Mouse (Mus musculus) forebrain, embryonic 13.5 days (tissue): ENCODE data around the gene Mkrn2. TPM values are rescaled to one million over a fixed set of nuclear protein-coding genes. Genes with fewer than 3 reads are reported as not detected.

ENCODE experiments used
- ATAC-seq: fragments of 200-750 bp; cut with Nextera tagmentation; 2 replicates; pipeline ENCODE4 v1.8.0; 2017
- H3K27ac ChIP-seq: fragments of 300-500 bp; sonication (generic); 2 replicates; pipeline ENCODE4 v1.5.1; 2015; ENCODE audit warnings: inconsistent platforms, mild to moderate bottlenecking, moderate library complexity
- H3K27me3 ChIP-seq: fragments of 300-500 bp; sonication (generic); 2 replicates; pipeline ENCODE4 v1.6.1; 2015; ENCODE audit warnings: mild to moderate bottlenecking, inconsistent platforms
- H3K36me3 ChIP-seq: fragments of 300-500 bp; sonication (generic); 2 replicates; pipeline ENCODE4 v1.6.1; 2015; ENCODE audit warnings: mild to moderate bottlenecking, inconsistent platforms; ENCODE audit not compliant: poor library complexity, severe bottlenecking
- H3K4me1 ChIP-seq: fragments of 300-500 bp; sonication (generic); 2 replicates; pipeline ENCODE4 v1.6.1; 2015; ENCODE audit warnings: inconsistent platforms
- H3K4me2 ChIP-seq: fragments of 300-500 bp; sonication (generic); 2 replicates; pipeline ENCODE4 v1.6.1; 2015; ENCODE audit warnings: inconsistent platforms, mild to moderate bottlenecking, moderate library complexity
- H3K4me3 ChIP-seq: fragments of 300-500 bp; sonication (generic); 2 replicates; pipeline ENCODE4 v1.5.1; 2015; ENCODE audit warnings: mild to moderate bottlenecking, inconsistent platforms
- H3K9ac ChIP-seq: fragments of 300-500 bp; sonication (generic); 2 replicates; pipeline ENCODE4 v1.6.1; 2015; ENCODE audit warnings: mild to moderate bottlenecking, inconsistent platforms
- H3K9me3 ChIP-seq: fragments of 300-500 bp; sonication (generic); replicated peaks from 2 replicates; pipeline ENCODE4 v1.6.1; 2016; ENCODE audit warnings: inconsistent platforms
- WGBS: fragments of 180-500 bp; shearing (Covaris S2); methylation state at CpG from one replicate; pipeline ENCODE4 v1.1.7; 2015; 5-methylcytosine and 5-hydroxymethylcytosine counted together
- polyA plus RNA-seq: library from polyadenylated mRNA; unstranded; fragments of >200 nt; fragmentation: Nextera tagmentation; extraction: Ambion mirVana; gene quantifications from 2 replicates; pipeline ENCODE4 v1.2.1, GENCODE M21; 2015

Mkrn2 gene
- polyA plus RNA-seq, 1 experiment from 2014 or later, result 30.4 TPM

DNA sequence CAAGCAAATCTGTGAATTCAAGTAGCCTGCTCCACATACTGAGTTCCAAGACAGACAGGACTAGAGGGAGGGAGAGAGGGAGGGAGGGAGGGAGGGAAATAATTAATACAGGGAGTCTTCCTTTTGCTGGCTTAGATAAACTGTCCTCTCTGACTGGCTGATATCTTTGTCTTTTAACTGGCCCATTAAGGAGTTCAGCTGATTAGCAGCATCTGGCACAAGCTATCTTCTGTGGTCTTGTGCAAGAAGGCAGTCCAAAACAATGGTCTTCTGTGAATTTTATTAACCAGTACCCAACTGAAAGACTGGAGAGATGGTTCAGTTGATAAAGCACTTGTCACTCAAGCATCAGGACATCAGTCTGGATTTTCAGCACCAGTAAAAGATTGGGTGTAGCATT is 57.1 kb downstream of the Mkrn2 start:
- Histone ChIP-seq H3K4me1 (peaks cover 28% of the 10 kb centered on the region), H3K27ac (0 out of 2 replicates have a peak overlapping the region, but pooled peaks have one; percentile 35), H3K9ac (no peak overlapping the region), H3K27me3 (no peaks in the 10 kb centered on the region), H3K4me3 (no peak overlapping the region), H3K4me2 (no peak overlapping the region), H3K36me3 (peaks cover 10% of the 10 kb centered on the region), H3K9me3 (no peaks in the 10 kb centered on the region)
- no peak for ATAC-seq

DNA sequence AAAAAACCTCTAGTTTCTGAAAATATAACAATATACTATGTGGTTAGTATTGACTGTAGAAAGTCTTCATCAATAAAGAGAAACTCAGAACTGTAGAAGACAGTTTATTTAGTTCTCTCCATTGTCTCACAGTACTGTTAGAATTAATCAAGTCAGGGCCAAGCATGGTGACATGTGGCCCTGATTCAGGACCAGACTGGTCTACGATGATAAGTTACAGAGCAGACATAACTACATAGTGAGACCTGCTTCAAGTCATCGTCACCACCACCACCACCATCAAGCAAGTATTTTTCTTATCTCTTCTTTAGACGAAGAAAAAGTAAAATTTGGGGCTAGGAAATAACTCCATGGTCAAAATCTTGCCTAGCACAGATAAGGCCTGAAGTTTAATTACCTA is 62.6 kb downstream of the Mkrn2 start:
- H3K27ac ChIP-seq, result no peak overlapping the region
- WGBS, result 97% methylated on average over 3 of the region's 3 CpGs
- peaks cover 15% of the 10 kb centered on the region for H3K36me3 ChIP-seq
- H3K27me3 ChIP-seq, result no peaks in the 10 kb centered on the region
- no peak overlapping the region for H3K4me3 ChIP-seq
- H3K9ac ChIP-seq, result no peak overlapping the region
- H3K4me1 ChIP-seq, result peaks cover 15% of the 10 kb centered on the region
- ATAC-seq, result no peak
- no peaks in the 10 kb centered on the region for H3K9me3 ChIP-seq
- no peak overlapping the region for H3K4me2 ChIP-seq

DNA sequence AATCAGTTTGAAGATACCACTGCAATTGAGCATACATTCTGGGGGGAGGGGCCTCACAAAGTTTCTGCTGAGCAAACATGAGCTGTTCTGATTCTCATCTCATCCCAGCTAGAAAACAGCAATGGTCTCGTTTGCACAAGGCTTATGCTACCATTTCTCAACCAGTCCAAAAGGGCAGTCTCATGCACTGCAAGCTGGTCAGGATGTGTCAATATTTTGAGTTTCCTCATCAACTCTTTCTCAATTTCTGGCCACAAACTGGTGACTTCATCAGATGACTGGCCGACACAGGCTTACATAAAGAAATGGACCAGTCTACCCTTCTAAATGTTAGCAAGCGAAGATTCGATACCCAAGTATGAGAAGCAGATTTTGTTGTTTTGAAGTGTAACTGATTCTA is 64.9 kb downstream of the Mkrn2 start:
- Histone ChIP-seq H3K27me3 (no peaks in the 10 kb centered on the region), H3K9ac (no peak overlapping the region), H3K4me2 (no peak overlapping the region), H3K27ac (no peak overlapping the region), H3K36me3 (peaks cover 14% of the 10 kb centered on the region), H3K4me1 (0 out of 2 replicates have a peak, but pooled peaks cover 7% of the 10 kb centered on the region), H3K9me3 (no peaks in the 10 kb centered on the region), H3K4me3 (no peak overlapping the region)
- no peak for ATAC-seq
- WGBS, result 87% methylated on average over 4 of the region's 4 CpGs

Other genes with a start within 250 kb of the Mkrn2 start
- not detected in 2 replicates for gene Pparg, start 241.0 kb upstream of the Mkrn2 start, polyA plus RNA-seq
- 35.0 and 36.9 TPM in 2 replicates for gene Tsen2, start 57.2 kb upstream of the Mkrn2 start, polyA plus RNA-seq
- 0.30 and 0.39 TPM in 2 replicates for gene Mkrn2os, start 9.3 kb upstream of the Mkrn2 start, polyA plus RNA-seq
- 137 and 156 TPM in 2 replicates for gene Raf1, start 74.7 kb downstream of the Mkrn2 start, polyA plus RNA-seq
- 0.78 and 0.84 TPM in 2 replicates for gene Tmem40, start 160.5 kb downstream of the Mkrn2 start, polyA plus RNA-seq
- gene Cand2, start 172.6 kb downstream of the Mkrn2 start, polyA plus RNA-seq, result 23.8 and 26.5 TPM in 2 replicates
- gene Rpl32, start 206.8 kb downstream of the Mkrn2 start, polyA plus RNA-seq, result 1,595 and 1,910 TPM in 2 replicates
- 1.7 and 1.9 TPM in 2 replicates for gene Efcab12, start 236.5 kb downstream of the Mkrn2 start, polyA plus RNA-seq